Comparison of ENCODE assay signal across 32 mouse cellular contexts in the genomic region with DNA sequence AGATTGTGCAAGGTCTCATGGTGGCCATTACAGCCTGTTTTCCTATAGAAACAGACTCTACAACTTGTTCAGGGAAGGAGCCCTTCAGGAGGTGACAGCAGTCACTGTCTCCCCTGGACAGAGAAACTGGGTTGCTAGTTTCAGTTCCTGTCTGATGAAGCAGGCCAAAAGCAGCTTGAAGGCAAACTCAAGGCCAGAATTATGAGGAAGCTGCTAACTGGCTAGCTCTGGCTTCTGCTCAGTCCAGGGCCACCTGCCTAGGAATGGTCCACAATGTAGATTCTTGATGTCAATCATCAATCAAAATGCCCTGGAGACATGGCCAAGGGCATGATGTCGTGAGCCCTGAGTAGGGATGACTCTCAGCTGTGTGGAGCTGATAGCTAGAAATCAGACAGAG. TPM values are rescaled to one million over a fixed set of nuclear protein-coding genes. Genes with fewer than 3 reads are reported as not detected.
DNase-seq lines count a peak whose midpoint lies in the region; ATAC-seq and TF ChIP-seq lines count a peak whose summit lies in the region.
"Had no signal": no experiment of that assay in that cellular context is flagged by ENCODE, and none has a peak within 500 bp of the region (broad histone marks: within the 10 kb centered on the region; RNA-seq: fewer than 3 reads in every experiment).

No protein-coding gene starts in this region.

- H3K36me3 ChIP-seq in liver, adult 2 months (ENCODE audit: control insufficient read depth, insufficient read depth, low read length) = peaks cover 22% of the 10 kb centered on the region; the same call in 1 of the 2 replicates
- H3K36me3 ChIP-seq in liver, embryonic 12.5 days = peaks cover 62% of the 10 kb centered on the region

- H3K4me1 ChIP-seq in liver, adult 2 months (ENCODE audit: control insufficient read depth, insufficient read depth, low read length) = peaks cover 4% of the 10 kb centered on the region; the same call in 1 of the 2 replicates
- H3K4me1 ChIP-seq in liver, embryonic 12.5 days = peaks cover 32% of the 10 kb centered on the region

- 78% methylated on average over 1 of the region's 1 CpGs for WGBS in liver, adult 2 months
- WGBS in liver, embryonic 12.5 days (ENCODE audit: insufficient replicate concordance) = 63% methylated on average over 1 of the region's 1 CpGs

- no peaks in the 10 kb centered on the region for H3K27me3 ChIP-seq in liver, adult 2 months (ENCODE audit: control insufficient read depth, insufficient read depth, low read length)
- H3K27me3 ChIP-seq in liver, embryonic 12.5 days (replicated peaks) = peaks cover 9% of the 10 kb centered on the region
- H3K27me3 ChIP-seq: hindbrain, embryonic 15.5 days had no signal

- no peak overlapping the region for H3K27ac ChIP-seq in liver, adult 2 months (replicated peaks; ENCODE audit: insufficient read depth, low read depth, low read length)
- no peak overlapping the region for H3K27ac ChIP-seq in liver, embryonic 12.5 days
- H3K27ac ChIP-seq: embryonic facial prominence, embryonic 13.5 days; forebrain, embryonic 10.5 days; forebrain, embryonic 15.5 days; gastrocnemius, adult 2 months; heart, embryonic 13.5 days; hindbrain, embryonic 10.5 days; hindbrain, embryonic 15.5 days; left cerebral cortex, adult 2 months; limb, embryonic 12.5 days; liver, embryonic 13.5 days; midbrain, embryonic 10.5 days; midbrain, embryonic 15.5 days had no signal

- H3K4me2 ChIP-seq in liver, embryonic 12.5 days = no peak overlapping the region
- H3K4me2 ChIP-seq: embryonic facial prominence, embryonic 13.5 days; forebrain, embryonic 15.5 days; heart, embryonic 13.5 days; hindbrain, embryonic 15.5 days; limb, embryonic 12.5 days; liver, embryonic 13.5 days; midbrain, embryonic 15.5 days had no signal

- ATAC-seq in liver, embryonic 12.5 days = no peak
- ATAC-seq in megakaryocyte, adult 5-6 weeks (ENCODE audit: poor library complexity, severe bottlenecking) = peak; percentile 43
- ATAC-seq: activated CD4-positive, CD25-positive, alpha-beta regulatory T cell, adult 4 months; forebrain, embryonic 15.5 days; inflammation-experienced regulatory T-cells, adult 6 months; midbrain, embryonic 15.5 days had no signal

- TF ChIP-seq CTCF in liver, adult 2 months (IDR thresholded peaks at IDR 0.05; ENCODE audit: low read depth, low read length) = no peak

- TF ChIP-seq POLR2A in liver, adult 2 months (IDR thresholded peaks at IDR 0.05; ENCODE audit: extremely low read depth, insufficient read depth, low read length) = no peak

- H3K9me3 ChIP-seq in liver, embryonic 12.5 days (replicated peaks) = peaks cover 20% of the 10 kb centered on the region
- H3K9me3 ChIP-seq: forebrain, embryonic 15.5 days; hindbrain, embryonic 15.5 days; midbrain, embryonic 15.5 days had no signal

- H3K79me2 ChIP-seq in liver, adult 2 months (ENCODE audit: control insufficient read depth, insufficient read depth, low read length) = no peaks in the 10 kb centered on the region

- peak; percentile 26 for DNase-seq in liver, adult 2 months (ENCODE audit: extremely low read depth, low read depth, low spot score)
- DNase-seq in spleen, postnatal 36 days (ENCODE audit: low spot score in 2 of 2) = peak; percentile 69 to 70
- DNase-seq in spleen, adult 12 weeks (ENCODE audit: low spot score) = no peak
- DNase-seq in cerebellum, postnatal 4 days (ENCODE audit: low spot score in 2 of 2) = no peak
- no peak for DNase-seq in right cerebral cortex, postnatal 14 days
- DNase-seq in right cerebral cortex, postnatal 25 days = no peak
- DNase-seq: adrenal gland, adult 2 months; adrenal gland, postnatal 36 days; cerebellum, adult 8-10 months; cerebellum, postnatal 36 days; gastrocnemius, adult 2 months; gastrocnemius, postnatal 36 days; heart, postnatal 10 days; kidney, adult 11 months; kidney, postnatal 14 days; liver, embryonic 13.5 days; lung, adult 2 months; thymus, postnatal 14 days had no signal

- H3K4me3 ChIP-seq in liver, adult 2 months (ENCODE audit: insufficient read depth, low read depth, low read length) = no peak overlapping the region
- no peak overlapping the region for H3K4me3 ChIP-seq in liver, embryonic 12.5 days
- H3K4me3 ChIP-seq: embryonic facial prominence, embryonic 13.5 days; forebrain, embryonic 10.5 days; forebrain, embryonic 15.5 days; gastrocnemius, adult 2 months; heart, embryonic 13.5 days; hindbrain, embryonic 10.5 days; hindbrain, embryonic 15.5 days; left cerebral cortex, adult 2 months; limb, embryonic 12.5 days; liver, embryonic 13.5 days; midbrain, embryonic 10.5 days; midbrain, embryonic 15.5 days had no signal

- no peak overlapping the region for H3K9ac ChIP-seq in liver, adult 2 months (ENCODE audit: low read depth, low read length)
- H3K9ac ChIP-seq in liver, embryonic 12.5 days = no peak overlapping the region
- H3K9ac ChIP-seq: embryonic facial prominence, embryonic 13.5 days; forebrain, embryonic 15.5 days; heart, embryonic 13.5 days; hindbrain, embryonic 15.5 days; limb, embryonic 12.5 days; liver, embryonic 13.5 days; midbrain, embryonic 15.5 days had no signal

RNA-seq across cellular contexts. Expression of a gene that starts 14.3 kb away (rescaled TPM):
- 43.2 and 55.0 TPM in 2 replicates for total RNA-seq in liver, adult 2 months (2014; rRNA removed)
- polyA plus RNA-seq in liver, adult 2 months (2012; rRNA removed) = 65.3 and 77.3 TPM in 2 replicates
- 29.0 and 30.1 TPM in 2 replicates for polyA plus RNA-seq in liver, embryonic 12.5 days (2016; fragmentation: Nextera tagmentation; extraction: Ambion mirVana)
- total RNA-seq in megakaryocyte, adult 5-6 weeks (2015) = 46.8 and 51.2 TPM in 2 replicates
- total RNA-seq in megakaryocyte, adult 5-6 weeks (2017) = 54.8 and 56.8 TPM in 2 replicates

RNA-seq across cellular contexts. Expression of a gene that starts 27.6 kb away (rescaled TPM):
- 0.92 and 1.3 TPM in 2 replicates for total RNA-seq in liver, adult 2 months (2014; rRNA removed)
- polyA plus RNA-seq in liver, adult 2 months (2012; rRNA removed) = 0.73 and 2.1 TPM in 2 replicates
- polyA plus RNA-seq in liver, embryonic 12.5 days (2016; fragmentation: Nextera tagmentation; extraction: Ambion mirVana) = 1.3 and 2.3 TPM in 2 replicates
- 4.6 and 4.8 TPM in 2 replicates for total RNA-seq in megakaryocyte, adult 5-6 weeks (2015)
- 3.6 and 8.6 TPM in 2 replicates for total RNA-seq in megakaryocyte, adult 5-6 weeks (2017)

RNA-seq across cellular contexts. Expression of a gene that starts 33.1 kb away (rescaled TPM):
- total RNA-seq in liver, adult 2 months (2014; rRNA removed) = 111 and 113 TPM in 2 replicates
- polyA plus RNA-seq in liver, adult 2 months (2012; rRNA removed) = 119 and 124 TPM in 2 replicates
- polyA plus RNA-seq in liver, embryonic 12.5 days (2016; fragmentation: Nextera tagmentation; extraction: Ambion mirVana) = 138 and 144 TPM in 2 replicates
- total RNA-seq in megakaryocyte, adult 5-6 weeks (2015) = 65.1 and 73.6 TPM in 2 replicates
- 50.5 and 78.3 TPM in 2 replicates for total RNA-seq in megakaryocyte, adult 5-6 weeks (2017)

RNA-seq across cellular contexts. Expression of a gene that starts 46.5 kb away (rescaled TPM):
- total RNA-seq in liver, adult 2 months (2014; rRNA removed) = 0.09 and 0.20 TPM in 2 replicates
- 0.15 and 0.72 TPM in 2 replicates for polyA plus RNA-seq in liver, adult 2 months (2012; rRNA removed)
- 0.22 and 0.31 TPM in 2 replicates for polyA plus RNA-seq in liver, embryonic 12.5 days (2016; fragmentation: Nextera tagmentation; extraction: Ambion mirVana)
- 0.11 TPM in 1 of 2 replicates, not detected in the other for total RNA-seq in megakaryocyte, adult 5-6 weeks (2015)
- 1.1 TPM in 1 of 2 replicates, not detected in the other for total RNA-seq in megakaryocyte, adult 5-6 weeks (2017)
- total RNA-seq: gastrocnemius, adult 2 months; gastrocnemius, postnatal 36 days had no signal

RNA-seq across cellular contexts. Expression of a gene that starts 51.0 kb away (rescaled TPM):
- total RNA-seq in liver, adult 2 months (2014; rRNA removed) = 4.0 and 4.6 TPM in 2 replicates
- polyA plus RNA-seq in liver, adult 2 months (2012; rRNA removed) = 5.7 and 7.9 TPM in 2 replicates
- 9.2 and 10.4 TPM in 2 replicates for polyA plus RNA-seq in liver, embryonic 12.5 days (2016; fragmentation: Nextera tagmentation; extraction: Ambion mirVana)
- total RNA-seq in megakaryocyte, adult 5-6 weeks (2015) = 4.8 and 5.0 TPM in 2 replicates
- total RNA-seq in megakaryocyte, adult 5-6 weeks (2017) = 2.6 and 5.2 TPM in 2 replicates

Comparison
In these comparisons a context has a peak if more than half of its experiments do, and no peak if none do; other contexts are left out.
1. DNase-seq: peak in liver, adult 2 months (single experiment) and spleen, postnatal 36 days (2 of 2); none in spleen, adult 12 weeks (single experiment), cerebellum, postnatal 4 days (0 of 2), right cerebral cortex, postnatal 14 days (single experiment) and right cerebral cortex, postnatal 25 days (single experiment).